Mouse (Mus musculus) gastrocnemius, adult 8-10 months (tissue): Measurements from ENCODE around the gene Zbtb9. TPM values are rescaled to one million over a fixed set of nuclear protein-coding genes. Genes with fewer than 3 reads are reported as not detected.
A peak's percentile ranks its signal among the peaks of the same experiment; 100 is the strongest.

Experiments used
- DNase-seq, 2 experiments: peaks; one replicate each; pipeline ENCODE4 v3.0.0; 2022; ENCODE audit warnings: low spot score in 2 of 2
- microRNA-seq: library from miRNA; unstranded; fragments of <30 nt; microRNA quantifications from one replicate; pipeline ENCODE4 v1.2.0, GENCODE M21; 2022
- total RNA-seq, 4 experiments: library from RNA; stranded (reverse); gene quantifications; 2 replicates each; pipeline ENCODE4 v1.2.4; 2022

The Zbtb9 gene
- total RNA-seq, 4 experiments from 2014 or later = 1.1 to 1.6 (median 1.5) TPM

- DNase-seq = no peak
Measured at GRCm38 (mm10) chr17:27040304-27041045, 67.5 kb downstream of the Zbtb9 start.

- DNase-seq = no peak
Measured at GRCm38 (mm10) chr17:27041046-27041786, 68.2 kb downstream of the Zbtb9 start.

GRCm38 (mm10) chr17:27041787-27042055 is 68.8 kb downstream of the Zbtb9 start:
- DNase-seq = no peak

- no peak for DNase-seq
Measured at GRCm38 (mm10) chr17:27042840-27043239, 69.9 kb downstream of the Zbtb9 start.

GRCm38 (mm10) chr17:27045164-27045563 is 72.2 kb downstream of the Zbtb9 start:
- DNase-seq = no peak

GRCm38 (mm10) chr17:27047762-27048444 is 74.9 kb downstream of the Zbtb9 start:
- no peak for DNase-seq

GRCm38 (mm10) chr17:27048445-27049239 is 75.7 kb downstream of the Zbtb9 start:
- DNase-seq = no peak

GRCm38 (mm10) chr17:27050853-27051252 is 77.9 kb downstream of the Zbtb9 start:
- no peak for DNase-seq

GRCm38 (mm10) chr17:27051514-27051913 is 78.5 kb downstream of the Zbtb9 start:
- peak in 1 of 2 experiments; percentile 20 for DNase-seq

- DNase-seq = peak; percentile 15 to 21
Measured at GRCm38 (mm10) chr17:27056170-27056569, 83.2 kb downstream of the Zbtb9 start.

- DNase-seq = peak in 1 of 2 experiments; percentile 39
Measured at GRCm38 (mm10) chr17:27056812-27057516, 84.0 kb downstream of the Zbtb9 start, which contains the start of gene Itpr3. Itpr3 (plus strand) TSS chr17:27057304.

GRCm38 (mm10) chr17:27057517-27058055 is 84.6 kb downstream of the Zbtb9 start:
- DNase-seq = no peak

Small RNA genes lying within 50 kb of the gene (microRNA-seq; reads per million reads assigned to microRNA genes)
- gene Mir3083 (not detected), gene Mir6968 (4.2 reads per million)

Other genes starting within 250 kb of the Zbtb9 start
- 10 to 100 TPM; 21.9 to 33.2 (median 30.4) TPM for gene Bnip1, start 192.1 kb upstream of the Zbtb9 start, total RNA-seq
- not detected for gene Nkx2-5, start 128.2 kb upstream of the Zbtb9 start, total RNA-seq
- gene Kifc5b, start 56.1 kb upstream of the Zbtb9 start, total RNA-seq = under 1 TPM; 0.22 to 0.83 (median 0.41) TPM
- 10 to 100 TPM in 2 of 4 experiments, 1 to 10 TPM in 2; 7.7 to 10.7 (median 9.9) TPM for gene Phf1, start 40.1 kb upstream of the Zbtb9 start, total RNA-seq
- 100 to 1,000 TPM; 102 to 113 (median 108) TPM for gene Cuta, start 33.6 kb upstream of the Zbtb9 start, total RNA-seq
- 1 to 10 TPM; 1.4 to 2.6 (median 1.9) TPM for gene Syngap1, start 31.9 kb upstream of the Zbtb9 start, total RNA-seq
- gene Bak1, start 55.8 kb downstream of the Zbtb9 start, total RNA-seq = 10 to 100 TPM; 18.8 to 22.3 (median 21.4) TPM
- 1 to 10 TPM; 1.4 to 2.8 (median 2.0) TPM for gene Itpr3, start 84.1 kb downstream of the Zbtb9 start, total RNA-seq
- 100 to 1,000 TPM; 429 to 490 (median 471) TPM for gene Uqcc2, start 160.7 kb downstream of the Zbtb9 start, total RNA-seq
- 10 to 100 TPM; 24.6 to 33.6 (median 29.1) TPM for gene Ip6k3, start 194.6 kb downstream of the Zbtb9 start, total RNA-seq
- gene Lemd2, start 231.3 kb downstream of the Zbtb9 start, total RNA-seq = 10 to 100 TPM; 21.1 to 24.8 (median 23.4) TPM